Mouse (Mus musculus) T-helper 1 cell (primary cell): ENCODE data around the gene Ogfod2.

ENCODE experiments used
- in situ Hi-C: fragments of 300-600 bp; cut with MboI, MseI; formaldehyde crosslinking; loops from one replicate; pipeline ENCODE4 v1.15.1; 2025; ENCODE audit warnings: high pct_unique_total_duplicates

Ogfod2 gene

GRCm38 (mm10) chr5:124111742-124112497 lies at the start of gene Ogfod2:
Gene Ogfod2 (plus strand): TSS chr5:124112297.
- in situ Hi-C loops = no loop called here

DNA sequence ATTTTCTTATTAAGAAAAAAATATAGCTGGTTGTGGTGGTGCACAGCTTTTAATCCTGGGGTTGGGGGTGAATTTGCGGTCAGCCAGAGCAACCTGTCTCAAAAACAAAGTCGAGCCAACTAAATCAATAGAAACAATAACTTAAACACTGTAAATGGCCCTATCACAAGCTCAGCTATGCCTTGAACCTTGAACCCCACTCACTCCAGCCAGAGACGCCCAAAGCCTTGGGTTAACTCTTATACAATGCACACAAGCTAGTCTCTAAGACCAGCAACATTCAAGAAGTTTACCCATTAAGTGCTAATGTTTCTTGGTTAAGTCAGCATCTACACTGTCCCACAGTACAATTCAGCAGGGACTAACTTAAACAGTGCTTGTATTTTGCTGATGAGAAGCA lies 42.4 kb upstream of the Ogfod2 start:
- in situ Hi-C loops = no loop called here

DNA sequence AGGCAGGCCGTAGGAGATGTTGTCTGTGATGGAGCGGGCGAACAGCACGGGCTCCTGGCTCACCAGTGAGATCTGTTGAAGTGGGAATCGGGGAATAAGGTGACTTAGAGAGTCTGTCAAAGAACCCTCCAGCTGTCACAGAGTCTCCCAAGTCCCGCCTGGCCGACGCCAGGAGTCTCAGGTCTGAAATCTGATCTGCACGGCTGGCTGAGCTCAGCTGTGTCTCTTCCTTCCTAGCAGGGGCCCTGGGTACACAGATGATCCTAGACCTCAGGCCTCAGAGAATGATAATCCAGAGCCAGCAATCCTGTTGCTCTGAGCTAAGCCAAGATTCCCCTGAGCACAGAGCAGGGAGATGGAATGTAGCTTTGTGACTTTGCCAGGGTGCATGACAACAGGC lies 38.4 kb upstream of the Ogfod2 start:
- in situ Hi-C loops = no loop called here

DNA sequence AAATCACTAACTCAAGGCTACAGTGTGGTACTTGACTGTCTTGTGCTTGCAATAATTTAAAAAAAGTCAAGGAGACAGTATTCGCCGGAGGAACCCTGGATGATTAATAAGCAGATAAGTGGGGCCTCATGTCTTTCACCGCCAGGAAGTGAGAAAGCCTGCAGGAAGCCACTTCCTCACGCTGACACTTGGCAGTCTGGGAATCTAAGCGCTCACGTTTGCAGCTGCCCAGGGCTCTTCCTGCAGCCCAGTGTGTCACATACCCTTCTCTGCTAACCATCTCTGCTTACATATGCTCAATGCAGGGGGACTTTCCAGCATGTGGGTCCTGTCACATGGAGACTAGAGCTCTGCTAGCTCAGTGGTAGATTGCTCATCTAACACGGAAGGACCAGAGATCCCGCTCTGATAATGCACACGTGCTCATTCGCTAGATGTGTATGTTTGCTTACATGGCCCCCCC lies 37.2 kb upstream of the Ogfod2 start:
- in situ Hi-C loops = no loop called here

DNA sequence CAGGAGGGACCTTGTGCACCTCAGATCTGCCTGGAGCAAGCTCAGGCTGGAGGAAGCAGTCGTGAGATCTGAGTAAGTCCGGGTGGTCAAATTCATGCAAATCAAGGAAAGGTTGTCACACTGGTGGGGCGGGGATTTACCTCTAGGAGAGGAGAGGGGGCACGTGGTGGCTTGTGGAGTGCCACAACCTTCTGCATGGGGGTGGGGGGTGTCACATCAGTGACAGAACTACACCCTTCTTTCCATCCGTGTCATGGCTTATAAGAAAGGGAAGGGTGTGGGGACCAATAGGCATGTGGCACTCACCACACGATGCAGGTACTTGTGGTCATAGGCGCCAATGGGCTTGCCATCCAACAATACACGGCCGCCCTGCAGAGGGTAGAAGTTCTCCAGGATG lies 36.4 kb upstream of the Ogfod2 start:
- in situ Hi-C loops = no loop called here

GRCm38 (mm10) chr5:124076559-124076958 lies 35.5 kb upstream of the Ogfod2 start:
- in situ Hi-C loops = no loop called here

GRCm38 (mm10) chr5:124077241-124077640 lies 34.9 kb upstream of the Ogfod2 start:
- in situ Hi-C loops = no loop called here

GRCm38 (mm10) chr5:124077856-124078460 lies 34.1 kb upstream of the Ogfod2 start:
- in situ Hi-C loops = no loop called here

GRCm38 (mm10) chr5:124078794-124079416 lies 33.2 kb upstream of the Ogfod2 start:
- in situ Hi-C loops = no loop called here

DNA sequence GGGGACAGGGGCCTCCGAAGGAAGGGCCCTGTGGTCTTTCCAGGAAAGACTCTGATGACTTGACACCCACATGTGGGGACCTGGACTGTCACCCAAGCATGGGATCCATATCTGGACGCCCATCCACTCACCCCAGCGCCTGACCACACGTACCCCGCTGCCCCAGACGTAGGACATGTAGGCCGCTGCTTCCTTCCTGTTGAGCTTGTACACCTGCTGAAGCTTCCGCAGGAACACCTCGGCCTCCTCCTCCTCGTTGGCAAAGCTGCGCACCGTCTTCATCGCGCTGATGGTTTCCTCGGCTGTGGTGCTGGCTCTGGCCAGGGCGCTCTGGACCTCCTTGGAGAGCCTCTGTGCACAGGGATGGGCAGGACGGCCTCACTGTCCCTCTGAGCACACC lies 32.2 kb upstream of the Ogfod2 start:
- in situ Hi-C loops = loop anchor here (5.0 kb wide), 1 partner anchor 78 kb away; no protein-coding TSS in a partner anchor

GRCm38 (mm10) chr5:124082447-124082846 lies 29.6 kb upstream of the Ogfod2 start:
- in situ Hi-C loops = loop anchor here (5.0 kb wide), 1 partner anchor 80 kb away; no protein-coding TSS in a partner anchor

DNA sequence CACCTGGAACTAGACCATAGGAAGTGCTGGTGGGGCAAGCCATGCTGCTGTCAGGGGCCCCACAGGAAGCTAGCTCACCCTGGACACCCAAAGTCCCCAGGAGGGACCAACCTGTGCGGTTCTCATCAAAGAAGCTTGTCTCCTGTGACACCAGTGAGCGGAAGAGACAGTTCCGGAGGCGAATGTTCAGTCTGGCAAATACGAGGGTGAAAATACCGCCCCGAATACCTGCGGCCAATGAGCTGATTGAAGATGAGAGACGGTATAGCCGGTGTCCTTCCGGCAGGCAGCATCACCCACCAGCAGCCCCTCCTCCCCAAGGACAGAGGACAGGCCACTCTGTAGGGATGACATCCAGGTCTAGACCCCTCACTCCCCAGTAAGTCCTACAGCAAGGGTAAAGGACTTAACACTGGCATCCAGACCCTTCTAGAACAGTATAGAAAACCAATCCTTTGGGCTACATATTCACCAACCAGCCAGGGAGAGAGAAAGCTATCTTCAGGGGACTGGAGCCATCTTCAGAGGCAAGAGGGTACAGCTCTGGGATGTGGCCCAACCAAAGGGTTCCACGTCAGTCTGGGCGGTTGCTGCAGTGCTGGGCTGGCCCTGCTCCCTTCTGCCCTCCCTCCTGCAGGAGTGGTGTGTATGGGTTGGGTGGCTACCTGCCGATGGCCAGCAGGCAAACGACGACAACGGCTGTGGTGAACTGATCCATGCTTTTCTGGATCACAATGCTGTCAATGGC lies 29.0 kb upstream of the Ogfod2 start:
- in situ Hi-C loops = loop anchor here (5.0 kb wide), 1 partner anchor 81 kb away; no protein-coding TSS in a partner anchor

GRCm38 (mm10) chr5:124083850-124084587 lies 28.1 kb upstream of the Ogfod2 start:
- in situ Hi-C loops = loop anchor here (5.0 kb wide), 1 partner anchor 82 kb away; no protein-coding TSS in a partner anchor

DNA sequence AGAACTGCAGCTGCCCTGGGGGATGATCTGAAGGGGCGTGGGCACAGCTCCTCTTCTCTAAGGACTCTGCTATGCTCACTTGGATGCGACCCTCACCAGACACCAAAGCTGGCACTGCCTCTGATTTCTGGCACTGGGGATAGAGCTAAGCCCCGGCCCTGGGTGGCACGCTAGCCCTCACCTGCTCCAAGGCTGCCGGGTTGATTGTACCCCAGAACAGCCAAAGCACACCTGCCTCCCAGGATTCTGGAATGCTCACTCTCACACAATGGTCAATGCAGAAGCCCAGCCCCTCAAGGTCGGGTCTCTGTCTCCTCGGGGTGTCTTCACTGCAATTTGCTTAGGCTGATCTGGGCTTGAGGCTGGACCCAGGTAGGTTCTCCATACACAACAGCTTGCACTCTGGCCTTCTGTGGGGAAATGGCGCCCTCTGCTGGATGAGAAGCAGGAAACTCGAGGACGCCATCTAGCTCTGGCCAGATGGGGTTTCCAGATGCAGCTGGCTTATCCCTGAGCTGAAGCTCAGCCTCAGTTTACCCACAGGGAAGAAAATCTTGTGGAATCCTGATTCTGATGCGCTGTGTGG lies 27.4 kb upstream of the Ogfod2 start:
- in situ Hi-C loops = loop anchor here (5.0 kb wide), 1 partner anchor 82 kb away; no protein-coding TSS in a partner anchor

- in situ Hi-C loops = no loop called here
Observed at GRCm38 (mm10) chr5:124085513-124085912, 26.6 kb upstream of the Ogfod2 start.

- in situ Hi-C loops = no loop called here
Observed at GRCm38 (mm10) chr5:124086876-124087275, 25.2 kb upstream of the Ogfod2 start.

DNA sequence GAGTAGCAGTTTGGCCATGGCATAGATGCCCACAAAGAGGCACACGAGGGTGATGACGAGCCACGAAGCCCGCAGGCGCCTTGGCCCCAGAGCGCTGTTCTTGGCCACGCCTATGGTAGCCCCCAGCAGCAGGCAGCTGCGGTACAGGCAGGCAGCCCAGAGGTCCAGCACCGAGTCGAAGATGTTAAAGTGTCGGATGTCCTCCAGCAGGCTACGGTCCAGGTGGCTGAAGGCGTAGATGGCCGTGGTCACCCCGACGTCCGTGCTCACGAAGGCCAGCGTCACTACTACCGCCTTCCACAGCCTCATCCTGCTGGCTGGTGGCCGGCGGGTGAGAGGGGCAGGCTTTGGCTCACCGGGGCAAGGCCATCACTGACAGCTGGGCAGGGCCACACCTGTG lies 22.2 kb upstream of the Ogfod2 start:
- in situ Hi-C loops = loop anchor here (5.0 kb wide), 1 partner anchor 143 kb away; no protein-coding TSS in a partner anchor

GRCm38 (mm10) chr5:124091951-124092406 lies 20.1 kb upstream of the Ogfod2 start:
- in situ Hi-C loops = loop anchor here (5.0 kb wide), 1 partner anchor 145 kb away; no protein-coding TSS in a partner anchor

DNA sequence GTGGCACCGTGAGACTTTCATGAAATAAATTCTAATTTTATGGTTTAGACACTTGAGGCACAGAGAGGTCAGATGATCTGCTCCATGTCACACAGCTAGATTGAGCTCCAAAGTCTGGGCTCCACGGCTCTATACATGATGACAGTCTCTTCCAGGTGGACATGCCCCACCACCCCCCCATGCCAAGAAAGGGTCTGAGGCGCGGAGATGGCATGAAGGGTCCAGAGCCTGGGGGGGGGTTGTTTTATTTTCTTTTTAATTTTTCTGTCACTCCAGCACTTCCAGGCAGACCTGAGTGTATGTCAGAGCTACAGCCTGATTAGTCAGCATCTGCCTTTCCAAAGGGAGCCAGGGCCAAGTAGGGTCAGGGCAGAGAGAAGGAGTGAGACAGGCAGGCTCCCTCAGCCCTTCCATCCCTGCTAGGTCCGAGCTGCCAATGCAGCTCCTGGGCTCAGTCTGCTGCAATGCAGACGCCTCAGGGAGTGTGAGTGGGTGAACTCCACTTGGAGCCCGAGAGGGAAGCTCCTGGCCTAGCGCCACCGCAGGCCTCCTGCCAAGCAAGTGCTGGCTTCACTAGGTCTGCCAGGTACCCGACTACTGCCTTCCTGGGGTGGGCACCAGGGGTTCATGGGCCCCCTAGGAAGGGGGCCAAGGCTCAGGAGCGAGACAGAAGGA lies 18.8 kb upstream of the Ogfod2 start:
- in situ Hi-C loops = loop anchor here (5.0 kb wide), 1 partner anchor 146 kb away; no protein-coding TSS in a partner anchor
